ENCODE assay signal across 10 mouse cellular contexts in genomic region chr13:105300009-105300346, GRCm38 (mm10). TPM values are rescaled to one million over a fixed set of nuclear protein-coding genes. Genes with fewer than 3 reads are reported as not detected.
DNase-seq lines count a peak whose midpoint lies in the region; ATAC-seq and TF ChIP-seq lines count a peak whose summit lies in the region.
"Had no signal": no experiment of that assay in that cellular context is flagged by ENCODE, and none has a peak within 500 bp of the region (broad histone marks: within the 10 kb centered on the region; RNA-seq: fewer than 3 reads in every experiment).

No protein-coding gene starts in this region.

- no peak for TF ChIP-seq POLR2A in bone marrow macrophage, adult 2 months (IDR thresholded peaks at IDR 0.05; ENCODE audit: borderline replicate concordance, low read depth, low read length)

- 9% methylated on average over 4 of the region's 4 CpGs for WGBS in liver, embryonic 14.5 days (ENCODE audit: insufficient replicate concordance)

- peak; percentile 35 for DNase-seq in lung, adult 18-20 months
- DNase-seq in lung, postnatal 10 days: no peak
- peak; percentile 6 to 26 (median 7) for DNase-seq in liver, embryonic 14.5 days (ENCODE audit: low read depth in 3 of 3, low spot score in 3 of 3)
- DNase-seq in cerebellum, adult 9-10 months: no peak
- no peak for DNase-seq in frontal cortex, postnatal 36 days (ENCODE audit: low spot score in 2 of 2)

- no peak overlapping the region for H3K9ac ChIP-seq in liver, embryonic 14.5 days (replicated peaks)
- H3K9ac ChIP-seq: heart, embryonic 15.5 days; midbrain, embryonic 15.5 days had no signal

- TF ChIP-seq CTCF in bone marrow macrophage, adult 2 months (IDR thresholded peaks at IDR 0.05; ENCODE audit: low read depth, low read length): no peak
- TF ChIP-seq CTCF in liver, embryonic 14.5 days (IDR thresholded peaks at IDR 0.05; ENCODE audit: low read depth): no peak

- no peaks in the 10 kb centered on the region for H3K36me3 ChIP-seq in liver, embryonic 14.5 days (replicated peaks; ENCODE audit: control insufficient read depth, insufficient read depth, low read depth)
- H3K36me3 ChIP-seq: heart, embryonic 15.5 days; midbrain, embryonic 15.5 days had no signal

- H3K4me2 ChIP-seq in liver, embryonic 14.5 days (ENCODE audit: low read depth): no peak overlapping the region
- H3K4me2 ChIP-seq: heart, embryonic 15.5 days; midbrain, embryonic 15.5 days had no signal

- H3K4me1 ChIP-seq in bone marrow macrophage, adult 2 months (ENCODE audit: control insufficient read depth, insufficient read depth, low read length): peaks cover 22% of the 10 kb centered on the region
- no peaks in the 10 kb centered on the region for H3K4me1 ChIP-seq in liver, embryonic 14.5 days (replicated peaks; ENCODE audit: control insufficient read depth in 2 of 2, insufficient read depth in 2 of 2, low read length in 1 of 2)
- H3K4me1 ChIP-seq: heart, embryonic 15.5 days; midbrain, embryonic 15.5 days had no signal

- ATAC-seq in liver, embryonic 14.5 days (ENCODE audit: insufficient read depth): peak; percentile 52; the same call in 1 of the 2 replicates
- peak; percentile 74 for ATAC-seq in monocyte, adult 5-6 weeks (replicated peaks; ENCODE audit: insufficient number of reproducible peaks, low FRiP score, low TSS enrichment, poor library complexity, severe bottlenecking)
- no peak for ATAC-seq in frontal cortex, adult (ENCODE audit: low TSS enrichment)
- ATAC-seq: midbrain, embryonic 15.5 days had no signal

- TF ChIP-seq EP300 in liver, embryonic 14.5 days (IDR thresholded peaks at IDR 0.05; ENCODE audit: low read depth): no peak

- peak overlapping the region; percentile 100 for H3K27ac ChIP-seq in bone marrow macrophage, adult 2 months (ENCODE audit: insufficient read depth, low read depth, low read length)
- no peak overlapping the region for H3K27ac ChIP-seq in liver, embryonic 14.5 days
- H3K27ac ChIP-seq: heart, embryonic 15.5 days; midbrain, embryonic 15.5 days had no signal

- H3K9me3 ChIP-seq in liver, embryonic 14.5 days (ENCODE audit: control insufficient read depth, low read length): no peaks in the 10 kb centered on the region
- H3K9me3 ChIP-seq: heart, embryonic 15.5 days; midbrain, embryonic 15.5 days had no signal

- no peaks in the 10 kb centered on the region for H3K27me3 ChIP-seq in liver, embryonic 14.5 days (ENCODE audit: control insufficient read depth, insufficient read depth, low read length)
- H3K27me3 ChIP-seq: midbrain, embryonic 15.5 days had no signal

- H3K4me3 ChIP-seq in bone marrow macrophage, adult 2 months (ENCODE audit: insufficient read depth, low read length): peak overlapping the region; percentile 22; the same call in 1 of the 2 replicates
- no peak overlapping the region for H3K4me3 ChIP-seq in liver, embryonic 14.5 days (ENCODE audit: insufficient read depth in 1 of 2, low read depth in 2 of 2, low read length in 2 of 2)
- H3K4me3 ChIP-seq: heart, embryonic 15.5 days; midbrain, embryonic 15.5 days had no signal

RNA-seq across cellular contexts. Expression of gene Rnf180, which starts 5.4 kb away (rescaled TPM):
- polyA plus RNA-seq in bone marrow macrophage, adult 2 months (2012; ENCODE audit: insufficient read depth, insufficient read length, missing spikeins): 29.3 and 33.3 TPM in 2 replicates
- 0.22 and 0.35 TPM in 2 replicates for polyA plus RNA-seq in liver, embryonic 14.5 days (2012; rRNA removed)
- polyA plus RNA-seq in liver, embryonic 14.5 days (2014; fragmentation: Nextera tagmentation; extraction: Ambion mirVana): 0.39 and 0.76 TPM in 2 replicates
- total RNA-seq in monocyte, adult 5-6 weeks (2017): 0.29 TPM in 1 of 3 replicates, not detected in the others

Comparison
In these comparisons a context has a peak if more than half of its experiments do, and no peak if none do; other contexts are left out.
1. DNase-seq: peak in lung, adult 18-20 months (2 of 2) and liver, embryonic 14.5 days (3 of 3); none in lung, postnatal 10 days (single experiment), cerebellum, adult 9-10 months (single experiment) and frontal cortex, postnatal 36 days (0 of 2).
2. RNA of gene Rnf180, which starts 5.4 kb away (polyA plus RNA-seq): 29.3 to 33.3 TPM in bone marrow macrophage, adult 2 months; 0.22 to 0.76 TPM in liver, embryonic 14.5 days; every median in the first group is over 10 times any median in the second.